9 mouse cellular contexts compared by ENCODE assay signal in genomic region chr14:55077481-55078365, GRCm38 (mm10). TPM values are rescaled to one million over a fixed set of nuclear protein-coding genes. Genes with fewer than 3 reads are reported as not detected.
A peak's percentile ranks its signal among the peaks of the same experiment; 100 is the strongest.
DNase-seq lines count a peak whose midpoint lies in the region; ATAC-seq and TF ChIP-seq lines count a peak whose summit lies in the region.
"Had no signal": no experiment of that assay in that cellular context is flagged by ENCODE, and none has a peak within 500 bp of the region (broad histone marks: within the 10 kb centered on the region; RNA-seq: fewer than 3 reads in every experiment).

No protein-coding gene starts in this region.

- no peaks in the 10 kb centered on the region for H3K27me3 ChIP-seq in intestine, embryonic 14.5 days (replicated peaks; ENCODE audit: control insufficient read depth, insufficient read depth, low read length)
- H3K27me3 ChIP-seq in intestine, postnatal 0 days (replicated peaks; ENCODE audit: control insufficient read depth, insufficient read depth, low read length), result no peaks in the 10 kb centered on the region
- H3K27me3 ChIP-seq in forebrain, embryonic 15.5 days, result no peaks in the 10 kb centered on the region
- peaks cover 5% of the 10 kb centered on the region for H3K27me3 ChIP-seq in midbrain, embryonic 11.5 days (ENCODE audit: control insufficient read depth, insufficient read depth, low read length)
- no peaks in the 10 kb centered on the region; the same call in 1 of the 2 replicates for H3K27me3 ChIP-seq in thymus, adult 2 months (ENCODE audit: control insufficient read depth, insufficient read depth, low read length)

- WGBS in intestine, embryonic 14.5 days, result 40% methylated on average over 15 of the region's 15 CpGs
- WGBS in intestine, postnatal 0 days, result 66% methylated on average over 15 of the region's 15 CpGs
- WGBS in forebrain, embryonic 15.5 days, result 8% methylated on average over 15 of the region's 15 CpGs
- 3% methylated on average over 15 of the region's 15 CpGs for WGBS in midbrain, embryonic 11.5 days
- WGBS in thymus, adult 2 months, result 79% methylated on average over 15 of the region's 15 CpGs

- no peaks in the 10 kb centered on the region for H3K36me3 ChIP-seq in intestine, embryonic 14.5 days (ENCODE audit: control insufficient read depth, insufficient read depth, low read length)
- H3K36me3 ChIP-seq in intestine, postnatal 0 days (ENCODE audit: control insufficient read depth, insufficient read depth), result no peaks in the 10 kb centered on the region
- peaks cover 28% of the 10 kb centered on the region for H3K36me3 ChIP-seq in forebrain, embryonic 15.5 days
- H3K36me3 ChIP-seq in midbrain, embryonic 11.5 days (ENCODE audit: control insufficient read depth, insufficient read depth, low read length), result peaks cover 6% of the 10 kb centered on the region
- no peaks in the 10 kb centered on the region for H3K36me3 ChIP-seq in thymus, adult 2 months (ENCODE audit: control insufficient read depth, insufficient read depth, low read length)

- no peak overlapping the region for H3K27ac ChIP-seq in intestine, embryonic 14.5 days (ENCODE audit: low read depth)
- no peak overlapping the region for H3K27ac ChIP-seq in intestine, postnatal 0 days (ENCODE audit: low read depth, low read length)
- peak overlapping the region; percentile 95 for H3K27ac ChIP-seq in forebrain, embryonic 15.5 days (replicated peaks)
- peak overlapping the region; percentile 72 for H3K27ac ChIP-seq in midbrain, embryonic 11.5 days (ENCODE audit: low read depth, low read length)
- no peak overlapping the region for H3K27ac ChIP-seq in thymus, adult 2 months (ENCODE audit: control insufficient read depth, insufficient read depth, low read length)

- no peaks in the 10 kb centered on the region for H3K9me3 ChIP-seq in intestine, embryonic 14.5 days (ENCODE audit: control insufficient read depth, low read length)
- H3K9me3 ChIP-seq in intestine, postnatal 0 days (ENCODE audit: control insufficient read depth), result no peaks in the 10 kb centered on the region
- H3K9me3 ChIP-seq in forebrain, embryonic 15.5 days, result no peaks in the 10 kb centered on the region
- no peaks in the 10 kb centered on the region for H3K9me3 ChIP-seq in midbrain, embryonic 11.5 days (ENCODE audit: control insufficient read depth, low read length)

- H3K4me1 ChIP-seq in intestine, embryonic 14.5 days (replicated peaks; ENCODE audit: control insufficient read depth, insufficient read depth, low read length), result peaks cover 13% of the 10 kb centered on the region; the same call in 1 of the 2 replicates
- H3K4me1 ChIP-seq in intestine, postnatal 0 days (replicated peaks; ENCODE audit: control insufficient read depth, insufficient read depth, low read length), result no peaks in the 10 kb centered on the region
- peaks cover 63% of the 10 kb centered on the region for H3K4me1 ChIP-seq in forebrain, embryonic 15.5 days
- peaks cover 32% of the 10 kb centered on the region for H3K4me1 ChIP-seq in midbrain, embryonic 11.5 days (ENCODE audit: control insufficient read depth, insufficient read depth, low read length)
- H3K4me1 ChIP-seq in thymus, adult 2 months (replicated peaks; ENCODE audit: control insufficient read depth, insufficient read depth, low read length), result peaks cover 6% of the 10 kb centered on the region

- H3K4me3 ChIP-seq in intestine, embryonic 14.5 days (ENCODE audit: low read depth, low read length), result no peak overlapping the region
- H3K4me3 ChIP-seq in intestine, postnatal 0 days (ENCODE audit: low read depth, low read length), result no peak overlapping the region
- H3K4me3 ChIP-seq in forebrain, embryonic 15.5 days, result no peak overlapping the region
- peak overlapping the region; percentile 15 for H3K4me3 ChIP-seq in midbrain, embryonic 11.5 days (ENCODE audit: low read depth, low read length)
- H3K4me3 ChIP-seq in thymus, adult 2 months (ENCODE audit: control insufficient read depth, insufficient read depth, low read length), result no peak overlapping the region
- H3K4me3 ChIP-seq: erythroblast, embryonic 14.5 days had no signal

- H3K9ac ChIP-seq in intestine, embryonic 14.5 days (ENCODE audit: low read length), result no peak overlapping the region
- H3K9ac ChIP-seq in intestine, postnatal 0 days (ENCODE audit: low read depth, low read length), result no peak overlapping the region
- H3K9ac ChIP-seq in forebrain, embryonic 15.5 days (replicated peaks), result peak overlapping the region; percentile 42
- H3K9ac ChIP-seq in midbrain, embryonic 11.5 days (ENCODE audit: low read length), result peak overlapping the region; percentile 44; the same call in 1 of the 2 replicates

- no peak for TF ChIP-seq POLR2A in thymus, adult 2 months (IDR thresholded peaks at IDR 0.05; ENCODE audit: control insufficient read depth, extremely low read depth, insufficient read depth, low read length, poor library complexity)

- no peak for ATAC-seq in intestine, embryonic 14.5 days (replicated peaks; ENCODE audit: low FRiP score, low TSS enrichment, low read depth)
- ATAC-seq in intestine, postnatal 0 days, result no peak
- ATAC-seq in forebrain, embryonic 15.5 days (replicated peaks), result peak; percentile 44
- ATAC-seq in midbrain, embryonic 11.5 days (ENCODE audit: low FRiP score), result peak; percentile 57

- H3K4me2 ChIP-seq in intestine, embryonic 14.5 days (ENCODE audit: low read length), result peak overlapping the region; percentile 47
- H3K4me2 ChIP-seq in intestine, postnatal 0 days (replicated peaks; ENCODE audit: low read depth), result no peak overlapping the region
- peak overlapping the region; percentile 26 for H3K4me2 ChIP-seq in forebrain, embryonic 15.5 days (replicated peaks)
- peak overlapping the region; percentile 39 for H3K4me2 ChIP-seq in midbrain, embryonic 11.5 days

- TF ChIP-seq CTCF in intestine, postnatal 0 days (IDR thresholded peaks at IDR 0.05; ENCODE audit: low read depth), result no peak
- TF ChIP-seq CTCF in thymus, adult 2 months (IDR thresholded peaks at IDR 0.05; ENCODE audit: borderline replicate concordance, control insufficient read depth, extremely low read depth, insufficient read depth, low read length, poor library complexity), result no peak

- no peak for DNase-seq in intestine, embryonic 14.5 days (ENCODE audit: low spot score)
- DNase-seq in R1 (ENCODE audit: low read depth, low spot score), result peak; percentile 97
- peak; percentile 93 for DNase-seq in midbrain, embryonic 11.5 days (ENCODE audit: low spot score, missing footprints)
- no peak for DNase-seq in lung, postnatal 4 days
- no peak for DNase-seq in retina, postnatal 1 day
- no peak for DNase-seq in thymus, adult 2 months

RNA-seq across cellular contexts. Expression of gene Zfhx2, which starts 14.4 kb away (rescaled TPM):
- polyA plus RNA-seq in intestine, embryonic 14.5 days (2014; fragmentation: Nextera tagmentation; extraction: Ambion mirVana), result 5.0 and 5.4 TPM in 2 replicates
- 0.87 and 1.1 TPM in 2 replicates for polyA plus RNA-seq in intestine, postnatal 0 days (2015; fragmentation: Nextera tagmentation; extraction: Ambion mirVana)
- 27.4 and 30.6 TPM in 2 replicates for polyA plus RNA-seq in forebrain, embryonic 15.5 days (2015; fragmentation: Nextera tagmentation; extraction: Ambion mirVana)
- 11.3 and 11.5 TPM in 2 replicates for polyA plus RNA-seq in midbrain, embryonic 11.5 days (2014; fragmentation: Nextera tagmentation; extraction: Ambion mirVana)
- polyA plus RNA-seq in thymus, adult 2 months (2012; rRNA removed), result 6.3 and 6.6 TPM in 2 replicates

RNA-seq across cellular contexts. Expression of gene Thtpa, which starts 16.9 kb away (rescaled TPM):
- polyA plus RNA-seq in intestine, embryonic 14.5 days (2014; fragmentation: Nextera tagmentation; extraction: Ambion mirVana), result 20.8 and 24.0 TPM in 2 replicates
- polyA plus RNA-seq in intestine, postnatal 0 days (2015; fragmentation: Nextera tagmentation; extraction: Ambion mirVana), result 7.5 and 8.8 TPM in 2 replicates
- 52.2 and 52.3 TPM in 2 replicates for polyA plus RNA-seq in forebrain, embryonic 15.5 days (2015; fragmentation: Nextera tagmentation; extraction: Ambion mirVana)
- polyA plus RNA-seq in midbrain, embryonic 11.5 days (2014; fragmentation: Nextera tagmentation; extraction: Ambion mirVana), result 22.0 and 22.7 TPM in 2 replicates
- 6.0 and 6.1 TPM in 2 replicates for polyA plus RNA-seq in thymus, adult 2 months (2012; rRNA removed)

RNA-seq across cellular contexts. Expression of gene Ap1g2, which starts 28.7 kb away (rescaled TPM):
- polyA plus RNA-seq in intestine, embryonic 14.5 days (2014; fragmentation: Nextera tagmentation; extraction: Ambion mirVana), result 44.7 and 49.8 TPM in 2 replicates
- 75.3 and 81.5 TPM in 2 replicates for polyA plus RNA-seq in intestine, postnatal 0 days (2015; fragmentation: Nextera tagmentation; extraction: Ambion mirVana)
- polyA plus RNA-seq in forebrain, embryonic 15.5 days (2015; fragmentation: Nextera tagmentation; extraction: Ambion mirVana), result 11.4 and 13.0 TPM in 2 replicates
- polyA plus RNA-seq in midbrain, embryonic 11.5 days (2014; fragmentation: Nextera tagmentation; extraction: Ambion mirVana), result 9.5 and 10.1 TPM in 2 replicates
- 91.5 and 94.5 TPM in 2 replicates for polyA plus RNA-seq in thymus, adult 2 months (2012; rRNA removed)

RNA-seq across cellular contexts. Expression of gene Jph4, which starts 39.0 kb away (rescaled TPM):
- 1.7 and 2.0 TPM in 2 replicates for polyA plus RNA-seq in intestine, embryonic 14.5 days (2014; fragmentation: Nextera tagmentation; extraction: Ambion mirVana)
- polyA plus RNA-seq in intestine, postnatal 0 days (2015; fragmentation: Nextera tagmentation; extraction: Ambion mirVana), result 0.90 and 0.93 TPM in 2 replicates
- polyA plus RNA-seq in forebrain, embryonic 15.5 days (2015; fragmentation: Nextera tagmentation; extraction: Ambion mirVana), result 37.4 and 38.3 TPM in 2 replicates
- 2.2 and 2.8 TPM in 2 replicates for polyA plus RNA-seq in midbrain, embryonic 11.5 days (2014; fragmentation: Nextera tagmentation; extraction: Ambion mirVana)
- 0.37 and 0.51 TPM in 2 replicates for polyA plus RNA-seq in thymus, adult 2 months (2012; rRNA removed)
- polyA plus RNA-seq: erythroblast, embryonic 14.5 days had no signal

Comparison
In these comparisons a context has a peak if more than half of its experiments do, and no peak if none do; other contexts are left out.
1. ATAC-seq: peak in forebrain, embryonic 15.5 days (single experiment) and midbrain, embryonic 11.5 days (single experiment); none in intestine, embryonic 14.5 days (single experiment) and intestine, postnatal 0 days (single experiment).
2. DNase-seq: peak in R1 (single experiment) and midbrain, embryonic 11.5 days (single experiment); none in intestine, embryonic 14.5 days (single experiment), lung, postnatal 4 days (0 of 2), retina, postnatal 1 day (single experiment) and thymus, adult 2 months (single experiment).
3. H3K27ac ChIP-seq: peak in forebrain, embryonic 15.5 days (single experiment) and midbrain, embryonic 11.5 days (single experiment); none in intestine, embryonic 14.5 days (single experiment), intestine, postnatal 0 days (single experiment) and thymus, adult 2 months (single experiment).
4. H3K9ac ChIP-seq: peak in forebrain, embryonic 15.5 days (single experiment) and midbrain, embryonic 11.5 days (single experiment); none in intestine, embryonic 14.5 days (single experiment) and intestine, postnatal 0 days (single experiment).